Mouse (Mus musculus): ENCODE results near the gene Mmp25. TPM values are rescaled to one million over a fixed set of nuclear protein-coding genes. Genes with fewer than 3 reads are reported as not detected.

Gene Mmp25
- polyA plus RNA-seq, 1 experiment from 2014 or later, result 0.63 TPM

DNA sequence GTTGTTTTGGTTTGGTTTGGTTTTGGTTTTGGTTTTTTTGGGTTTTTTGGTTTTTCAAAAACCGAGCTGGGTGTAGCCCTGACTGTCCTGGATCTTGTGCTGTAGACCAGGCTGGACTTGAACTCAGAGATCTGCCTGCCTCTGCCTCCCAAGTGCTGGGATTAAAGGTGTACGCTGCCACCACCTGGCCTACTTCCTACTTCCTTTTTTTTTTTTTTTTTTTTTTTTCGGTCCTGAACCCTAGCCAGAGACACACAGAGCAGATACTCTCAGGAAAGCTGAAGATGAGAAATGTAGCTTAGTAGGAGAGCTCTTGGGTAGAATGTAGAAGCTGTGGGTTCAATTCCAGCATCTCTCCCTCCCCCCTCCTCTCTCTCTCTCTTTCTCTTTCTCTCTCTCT, 13.4 kb upstream of the Mmp25 start:
- no peaks in the 10 kb centered on the region for H3K4me1 ChIP-seq (ENCODE audit: control insufficient read depth, insufficient read depth, low read length)
- DNase-seq (ENCODE audit: low spot score) (no peak), ATAC-seq (ENCODE audit: insufficient number of reproducible peaks, low FRiP score, low TSS enrichment, low read depth) (no peak)
- no peak overlapping the region for H3K4me2 ChIP-seq (ENCODE audit: low read depth, severe bottlenecking)
- H3K36me3 ChIP-seq (ENCODE audit: control insufficient read depth, insufficient read depth, low read length), result no peaks in the 10 kb centered on the region
- H3K27me3 ChIP-seq (ENCODE audit: control insufficient read depth, insufficient read depth, low read length), result peaks cover 22% of the 10 kb centered on the region
- H3K9ac ChIP-seq (ENCODE audit: low read length), result no peak overlapping the region
- no peaks in the 10 kb centered on the region for H3K9me3 ChIP-seq (ENCODE audit: control insufficient read depth, low read length)
- no peak overlapping the region for H3K4me3 ChIP-seq (ENCODE audit: low read depth, low read length)
- 79% methylated on average over 3 of the region's 3 CpGs for WGBS
- H3K27ac ChIP-seq (replicated peaks; ENCODE audit: low read depth, low read length), result no peak overlapping the region

DNA sequence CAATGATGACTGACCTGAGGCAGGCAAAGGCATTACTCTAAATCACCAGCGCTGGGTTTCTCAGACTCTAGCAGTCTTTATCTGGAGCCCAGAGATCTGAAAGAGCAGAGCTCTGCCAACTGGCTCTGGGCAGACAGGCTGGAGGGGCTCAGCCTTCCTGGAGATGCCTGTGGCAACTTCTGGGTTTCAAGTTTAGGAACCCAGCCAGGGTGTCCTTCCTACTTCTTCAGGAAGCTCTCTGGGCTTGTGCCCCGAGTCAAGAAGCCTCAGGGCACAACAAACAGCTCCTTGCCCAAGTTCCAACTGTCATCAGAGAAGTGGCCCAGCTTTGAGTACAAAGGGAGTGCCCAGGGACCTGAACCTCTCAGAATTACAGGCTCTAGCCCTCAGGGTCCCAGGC, 9.3 kb upstream of the Mmp25 start:
- Histone ChIP-seq H3K9ac (ENCODE audit: low read length) (no peak overlapping the region), H3K4me1 (ENCODE audit: control insufficient read depth, insufficient read depth, low read length) (no peaks in the 10 kb centered on the region), H3K4me2 (ENCODE audit: low read depth, severe bottlenecking) (no peak overlapping the region), H3K9me3 (ENCODE audit: control insufficient read depth, low read length) (no peaks in the 10 kb centered on the region), H3K4me3 (ENCODE audit: low read depth, low read length) (no peak overlapping the region), H3K36me3 (ENCODE audit: control insufficient read depth, insufficient read depth, low read length) (no peaks in the 10 kb centered on the region), H3K27ac (replicated peaks; ENCODE audit: low read depth, low read length) (no peak overlapping the region), H3K27me3 (ENCODE audit: control insufficient read depth, insufficient read depth, low read length) (no peaks in the 10 kb centered on the region; the same call in 1 of the 2 replicates)
- DNase-seq (ENCODE audit: low spot score) (no peak), ATAC-seq (ENCODE audit: insufficient number of reproducible peaks, low FRiP score, low TSS enrichment, low read depth) (no peak)
- WGBS, result 65% methylated on average over 2 of the region's 2 CpGs

DNA sequence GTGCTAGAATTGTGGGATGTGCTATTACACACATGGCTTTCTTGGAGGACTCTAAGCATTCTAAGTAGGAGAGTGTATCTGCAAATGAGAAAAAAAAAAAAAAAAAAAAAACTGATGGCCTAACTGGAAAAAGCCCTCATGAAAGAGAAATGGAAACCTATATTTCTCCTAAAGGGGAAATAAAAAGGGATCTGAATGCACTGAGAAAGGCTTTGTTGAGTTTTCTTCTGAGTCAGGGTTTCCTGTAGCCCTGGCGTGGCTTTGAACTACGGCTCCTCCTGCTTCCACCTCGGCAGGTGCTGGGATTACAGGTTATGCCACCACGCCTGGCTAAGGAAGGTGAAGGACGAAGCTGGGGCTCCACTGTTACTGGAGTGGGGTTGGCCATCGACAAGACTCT, 8.9 kb upstream of the Mmp25 start:
- no peak for DNase-seq (ENCODE audit: low spot score)
- H3K4me2 ChIP-seq (ENCODE audit: low read depth, severe bottlenecking), result no peak overlapping the region
- no peak overlapping the region for H3K27ac ChIP-seq (replicated peaks; ENCODE audit: low read depth, low read length)
- H3K27me3 ChIP-seq (ENCODE audit: control insufficient read depth, insufficient read depth, low read length), result no peaks in the 10 kb centered on the region
- H3K9me3 ChIP-seq (ENCODE audit: control insufficient read depth, low read length), result no peaks in the 10 kb centered on the region
- no peak overlapping the region for H3K4me3 ChIP-seq (ENCODE audit: low read depth, low read length)
- ATAC-seq (ENCODE audit: insufficient number of reproducible peaks, low FRiP score, low TSS enrichment, low read depth), result no peak
- no peaks in the 10 kb centered on the region for H3K36me3 ChIP-seq (ENCODE audit: control insufficient read depth, insufficient read depth, low read length)
- 60% methylated on average over 6 of the region's 6 CpGs for WGBS
- H3K9ac ChIP-seq (ENCODE audit: low read length), result no peak overlapping the region
- H3K4me1 ChIP-seq (ENCODE audit: control insufficient read depth, insufficient read depth, low read length), result no peaks in the 10 kb centered on the region

DNA sequence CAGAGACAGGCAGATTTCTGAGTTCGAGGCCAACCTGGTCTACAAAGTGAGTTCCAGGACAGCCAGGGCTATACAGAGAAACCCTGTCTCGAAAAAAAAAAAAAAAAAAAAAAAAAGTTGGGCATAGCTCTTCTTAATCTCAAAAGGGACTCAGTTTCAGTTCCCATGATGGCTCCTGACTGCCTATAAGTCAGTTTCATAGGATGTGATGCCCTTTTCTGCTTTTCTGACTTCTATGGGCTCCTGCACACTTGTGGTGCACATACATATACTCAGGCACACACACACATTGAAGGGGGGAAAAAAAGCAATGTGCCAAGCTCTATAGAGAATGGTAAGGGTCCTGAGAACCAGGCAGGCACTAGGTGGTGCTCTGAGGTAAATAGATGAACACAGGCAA, 8.2 kb upstream of the Mmp25 start:
- WGBS, result 86% methylated on average over 1 of the region's 2 CpGs
- no peaks in the 10 kb centered on the region for H3K27me3 ChIP-seq (ENCODE audit: control insufficient read depth, insufficient read depth, low read length)
- H3K9me3 ChIP-seq (ENCODE audit: control insufficient read depth, low read length), result no peaks in the 10 kb centered on the region
- H3K9ac ChIP-seq (ENCODE audit: low read length), result no peak overlapping the region
- no peak overlapping the region for H3K4me2 ChIP-seq (ENCODE audit: low read depth, severe bottlenecking)
- no peaks in the 10 kb centered on the region for H3K4me1 ChIP-seq (ENCODE audit: control insufficient read depth, insufficient read depth, low read length)
- no peak overlapping the region for H3K4me3 ChIP-seq (ENCODE audit: low read depth, low read length)
- no peak for DNase-seq (ENCODE audit: low spot score)
- ATAC-seq (ENCODE audit: insufficient number of reproducible peaks, low FRiP score, low TSS enrichment, low read depth), result no peak
- no peaks in the 10 kb centered on the region for H3K36me3 ChIP-seq (ENCODE audit: control insufficient read depth, insufficient read depth, low read length)
- no peak overlapping the region for H3K27ac ChIP-seq (replicated peaks; ENCODE audit: low read depth, low read length)

DNA sequence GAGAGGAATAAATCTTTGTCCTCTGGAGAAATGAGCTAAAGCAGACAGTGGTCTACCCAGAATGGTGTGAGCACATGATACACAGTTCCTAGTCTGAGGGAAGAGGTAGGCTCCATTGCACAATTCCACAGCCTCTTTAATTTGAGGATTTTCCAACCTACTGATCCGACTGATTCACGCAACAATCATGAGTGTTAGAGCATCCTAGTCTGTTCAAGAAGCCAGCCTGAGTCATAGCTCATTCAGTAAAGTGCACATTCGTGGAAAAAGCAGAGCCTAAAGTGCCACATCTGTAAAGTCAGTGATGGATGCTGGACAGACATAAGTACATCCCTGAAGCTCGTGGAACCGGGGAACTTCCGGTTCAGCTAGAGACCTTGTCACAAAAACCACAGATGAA, 6.3 kb upstream of the Mmp25 start:
- H3K4me2 ChIP-seq (ENCODE audit: low read depth, severe bottlenecking), result no peak overlapping the region
- no peaks in the 10 kb centered on the region for H3K36me3 ChIP-seq (ENCODE audit: control insufficient read depth, insufficient read depth, low read length)
- H3K4me3 ChIP-seq (ENCODE audit: low read depth, low read length), result no peak overlapping the region
- WGBS, result 82% methylated on average over 6 of the region's 6 CpGs
- no peaks in the 10 kb centered on the region for H3K27me3 ChIP-seq (ENCODE audit: control insufficient read depth, insufficient read depth, low read length)
- no peaks in the 10 kb centered on the region for H3K9me3 ChIP-seq (ENCODE audit: control insufficient read depth, low read length)
- ATAC-seq (ENCODE audit: insufficient number of reproducible peaks, low FRiP score, low TSS enrichment, low read depth), result no peak
- no peak overlapping the region for H3K9ac ChIP-seq (ENCODE audit: low read length)
- H3K4me1 ChIP-seq (ENCODE audit: control insufficient read depth, insufficient read depth, low read length), result no peaks in the 10 kb centered on the region
- DNase-seq (ENCODE audit: low spot score), result no peak
- H3K27ac ChIP-seq (replicated peaks; ENCODE audit: low read depth, low read length), result no peak overlapping the region

DNA sequence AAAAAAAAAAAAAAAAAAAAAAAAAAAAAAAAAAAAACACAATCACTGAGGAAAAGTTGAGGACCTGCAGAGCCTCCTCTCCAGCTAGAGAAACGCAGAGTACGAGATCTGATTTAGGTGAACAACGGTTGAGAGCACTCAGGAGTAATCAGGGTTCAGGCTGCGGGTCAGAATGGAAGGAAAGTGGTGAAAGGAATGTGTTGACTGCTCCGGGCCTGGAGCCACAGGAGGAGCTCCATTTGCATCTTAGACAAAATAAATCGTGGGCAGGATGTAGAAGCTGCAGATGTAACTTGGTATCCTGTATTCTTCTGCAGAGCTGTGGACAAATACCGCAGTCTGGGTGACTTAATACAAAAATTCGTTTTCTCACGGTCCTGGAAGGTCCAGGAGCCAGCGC, 817 bp upstream of the Mmp25 start:
- 38% methylated on average over 10 of the region's 10 CpGs for WGBS

GRCm38 (mm10) chr17:23631241-23631640, 13.8 kb downstream of the Mmp25 start:
- ATAC-seq (ENCODE audit: insufficient number of reproducible peaks, low FRiP score, low TSS enrichment, low read depth) (no peak), DNase-seq (ENCODE audit: low spot score) (no peak)
- WGBS, result 77% methylated on average over 8 of the region's 8 CpGs
- Histone ChIP-seq H3K9ac (ENCODE audit: low read length) (no peak overlapping the region), H3K9me3 (ENCODE audit: control insufficient read depth, low read length) (no peaks in the 10 kb centered on the region), H3K36me3 (ENCODE audit: control insufficient read depth, insufficient read depth, low read length) (no peaks in the 10 kb centered on the region), H3K4me3 (ENCODE audit: low read depth, low read length) (no peak overlapping the region), H3K4me1 (ENCODE audit: control insufficient read depth, insufficient read depth, low read length) (no peaks in the 10 kb centered on the region; the same call in 1 of the 2 replicates), H3K27ac (replicated peaks; ENCODE audit: low read depth, low read length) (no peak overlapping the region), H3K27me3 (ENCODE audit: control insufficient read depth, insufficient read depth, low read length) (no peaks in the 10 kb centered on the region), H3K4me2 (ENCODE audit: low read depth, severe bottlenecking) (no peak overlapping the region)

More for the DNA sequence above, 817 bp upstream of the Mmp25 start:
- Histone ChIP-seq H3K36me3 (ENCODE audit: control insufficient read depth, insufficient read depth, low read length) (no peaks in the 10 kb centered on the region), H3K27ac (replicated peaks; ENCODE audit: low read depth, low read length) (no peak overlapping the region), H3K4me2 (ENCODE audit: low read depth, severe bottlenecking) (no peak overlapping the region), H3K27me3 (ENCODE audit: control insufficient read depth, insufficient read depth, low read length) (peaks cover 11% of the 10 kb centered on the region), H3K9ac (ENCODE audit: low read length) (no peak overlapping the region), H3K4me1 (ENCODE audit: control insufficient read depth, insufficient read depth, low read length) (no peaks in the 10 kb centered on the region), H3K4me3 (ENCODE audit: low read depth, low read length) (no peak overlapping the region), H3K9me3 (ENCODE audit: control insufficient read depth, low read length) (no peaks in the 10 kb centered on the region)
- ATAC-seq (ENCODE audit: insufficient number of reproducible peaks, low FRiP score, low TSS enrichment, low read depth) (no peak), DNase-seq (ENCODE audit: low spot score) (no peak)

DNA sequence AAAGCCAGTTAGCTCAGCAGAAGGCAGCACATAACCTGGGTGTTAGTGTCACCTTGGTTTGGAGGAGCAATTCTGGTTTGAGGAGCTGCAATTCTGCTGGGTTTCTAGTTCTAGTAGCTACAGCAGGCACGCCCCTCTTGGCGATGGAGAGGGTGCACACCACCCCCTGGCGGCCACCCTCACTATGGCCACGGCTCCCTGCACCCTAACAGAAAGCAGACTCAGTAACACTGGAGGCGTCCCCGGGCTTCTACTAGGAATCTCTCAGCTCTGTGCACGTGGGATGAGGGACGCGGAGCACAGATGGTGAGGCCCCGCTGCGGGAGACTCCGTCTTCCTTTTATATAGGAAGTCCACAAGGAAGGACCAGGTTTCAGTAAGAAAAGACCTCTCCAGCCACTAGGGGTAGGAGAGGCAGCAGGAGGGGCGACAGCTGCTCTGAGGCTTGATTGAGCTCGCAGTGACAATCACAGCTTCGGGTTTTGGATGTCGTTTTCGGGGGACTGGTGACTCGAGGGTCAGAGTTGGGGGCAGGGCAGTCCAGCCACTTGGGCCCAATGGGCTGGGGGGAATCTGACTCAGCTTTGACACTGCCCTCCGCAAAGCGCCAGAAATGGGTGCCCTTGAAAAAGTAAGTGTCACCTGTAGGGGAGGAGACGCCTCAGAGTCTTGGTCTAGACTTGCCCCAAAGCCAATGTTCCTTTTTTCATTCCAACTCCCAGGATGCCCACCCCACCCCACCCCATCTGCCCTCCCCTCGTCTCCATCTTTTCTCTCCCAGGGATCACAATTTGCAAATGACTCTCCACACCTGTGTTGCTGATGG, 14.7 kb downstream of the Mmp25 start:
- no peak overlapping the region for H3K4me3 ChIP-seq (ENCODE audit: low read depth, low read length)
- ATAC-seq (ENCODE audit: insufficient number of reproducible peaks, low FRiP score, low TSS enrichment, low read depth), result peak; percentile 83
- peak overlapping the region; percentile 33 for H3K4me2 ChIP-seq (ENCODE audit: low read depth, severe bottlenecking)
- H3K4me1 ChIP-seq (ENCODE audit: control insufficient read depth, insufficient read depth, low read length), result no peaks in the 10 kb centered on the region; the same call in 1 of the 2 replicates
- no peak overlapping the region for H3K9ac ChIP-seq (ENCODE audit: low read length)
- H3K27me3 ChIP-seq (ENCODE audit: control insufficient read depth, insufficient read depth, low read length), result no peaks in the 10 kb centered on the region
- no peaks in the 10 kb centered on the region for H3K36me3 ChIP-seq (ENCODE audit: control insufficient read depth, insufficient read depth, low read length)
- DNase-seq (ENCODE audit: low spot score), result peak; percentile 86
- H3K27ac ChIP-seq (replicated peaks; ENCODE audit: low read depth, low read length), result no peak overlapping the region
- no peaks in the 10 kb centered on the region for H3K9me3 ChIP-seq (ENCODE audit: control insufficient read depth, low read length)
- WGBS, result 17% methylated on average over 22 of the region's 22 CpGs

GRCm38 (mm10) chr17:23627813-23628212, 17.3 kb downstream of the Mmp25 start:
- no peak overlapping the region for H3K27ac ChIP-seq (replicated peaks; ENCODE audit: low read depth, low read length)
- no peaks in the 10 kb centered on the region for H3K36me3 ChIP-seq (ENCODE audit: control insufficient read depth, insufficient read depth, low read length)
- no peaks in the 10 kb centered on the region; the same call in 1 of the 2 replicates for H3K4me1 ChIP-seq (ENCODE audit: control insufficient read depth, insufficient read depth, low read length)
- no peaks in the 10 kb centered on the region for H3K27me3 ChIP-seq (ENCODE audit: control insufficient read depth, insufficient read depth, low read length)
- DNase-seq (ENCODE audit: low spot score) (no peak), ATAC-seq (ENCODE audit: insufficient number of reproducible peaks, low FRiP score, low TSS enrichment, low read depth) (no peak)
- no peak overlapping the region for H3K9ac ChIP-seq (ENCODE audit: low read length)
- no peaks in the 10 kb centered on the region for H3K9me3 ChIP-seq (ENCODE audit: control insufficient read depth, low read length)
- 42% methylated on average over 7 of the region's 7 CpGs for WGBS
- no peak overlapping the region for H3K4me3 ChIP-seq (ENCODE audit: low read depth, low read length)
- no peak overlapping the region for H3K4me2 ChIP-seq (ENCODE audit: low read depth, severe bottlenecking)
